Mouse (Mus musculus) lung, postnatal 10 days (tissue): ENCODE results near the gene Nup54.
A peak's percentile ranks its signal among the peaks of the same experiment; 100 is the strongest.

Experiments
- DNase-seq: peaks from one replicate; pipeline ENCODE4 v3.0.0; 2021

Gene Nup54

GRCm38 (mm10) chr5:92372605-92373004 is 62.4 kb downstream of the Nup54 start:
- DNase-seq, result no peak

- DNase-seq, result no peak
These were observed 63.5 kb downstream of the Nup54 start for GRCm38 (mm10) chr5:92371361-92371976.

DNA sequence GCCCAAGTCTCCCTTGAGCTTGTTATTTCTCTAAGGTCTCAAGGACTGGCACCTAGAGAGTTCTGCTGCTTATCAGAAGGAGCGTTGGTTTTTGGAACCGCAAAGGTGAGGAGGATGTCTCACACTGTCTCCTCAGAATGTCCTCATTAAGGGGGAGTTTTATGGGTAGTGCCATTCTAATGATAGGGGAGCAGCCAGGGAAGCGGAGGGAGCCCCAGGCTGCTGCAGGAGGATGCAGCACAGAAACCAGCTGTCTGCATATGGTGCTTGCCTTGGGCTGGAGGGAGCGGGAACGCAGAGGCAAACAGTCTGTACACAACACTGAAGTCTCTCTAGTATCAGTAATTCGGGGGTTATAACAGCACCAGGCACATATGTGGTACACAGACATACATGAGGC is 64.1 kb downstream of the Nup54 start:
- DNase-seq, result no peak

DNA sequence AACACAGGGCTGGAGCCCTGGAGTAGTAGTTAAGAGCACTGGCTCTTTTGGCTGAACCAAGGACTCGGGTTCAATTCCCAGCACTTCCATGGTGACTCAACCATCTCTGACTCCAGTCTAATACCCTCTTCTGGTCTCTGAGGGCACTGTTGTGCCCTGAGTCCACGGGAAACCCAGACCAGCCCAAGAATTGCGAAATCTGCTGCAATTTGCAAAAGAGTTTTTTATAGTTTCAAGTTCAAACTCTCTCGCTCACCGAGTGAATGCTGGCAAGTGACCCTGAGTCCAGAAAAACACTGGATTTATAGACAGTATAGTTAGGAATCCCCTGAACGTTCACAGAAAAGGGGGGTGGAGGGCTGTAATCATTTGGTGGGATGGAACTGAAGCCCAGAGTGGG is 64.6 kb downstream of the Nup54 start:
- no peak for DNase-seq

- peak; percentile 79 for DNase-seq
These were observed 65.6 kb downstream of the Nup54 start for GRCm38 (mm10) chr5:92369151-92369994.

GRCm38 (mm10) chr5:92368392-92368791 is 66.6 kb downstream of the Nup54 start:
- DNase-seq, result peak; percentile 23

- DNase-seq, result no peak
These were observed 68.5 kb downstream of the Nup54 start for GRCm38 (mm10) chr5:92366565-92366964.
